Mouse (Mus musculus) ovary, postnatal 10 days (tissue): ENCODE measurements around the gene Kirrel3.

ENCODE experiments used
- DNase-seq: peaks from one replicate; pipeline ENCODE4 v3.0.0; 2022; ENCODE audit warnings: low spot score

Gene Kirrel3

DNA sequence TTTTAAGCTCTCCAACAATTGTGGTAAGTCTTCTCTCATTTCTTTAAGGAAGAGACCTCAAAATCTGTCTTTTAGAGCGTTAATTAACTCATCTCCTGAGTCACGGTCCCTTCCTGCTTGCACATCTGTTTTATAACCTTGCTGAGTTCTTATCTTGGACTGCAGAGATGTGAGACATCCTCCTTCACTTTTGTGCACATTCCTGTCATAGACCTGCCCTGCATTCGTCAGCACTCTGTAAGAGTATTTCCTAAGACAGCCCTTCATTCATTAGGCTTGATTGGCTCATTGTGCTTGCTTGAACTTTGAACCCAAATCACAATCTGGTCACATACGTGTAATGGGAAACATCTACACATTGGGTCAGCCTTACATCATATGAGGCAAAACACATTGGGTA, 114.6 kb downstream of the Kirrel3 start:
- DNase-seq, result no peak

DNA sequence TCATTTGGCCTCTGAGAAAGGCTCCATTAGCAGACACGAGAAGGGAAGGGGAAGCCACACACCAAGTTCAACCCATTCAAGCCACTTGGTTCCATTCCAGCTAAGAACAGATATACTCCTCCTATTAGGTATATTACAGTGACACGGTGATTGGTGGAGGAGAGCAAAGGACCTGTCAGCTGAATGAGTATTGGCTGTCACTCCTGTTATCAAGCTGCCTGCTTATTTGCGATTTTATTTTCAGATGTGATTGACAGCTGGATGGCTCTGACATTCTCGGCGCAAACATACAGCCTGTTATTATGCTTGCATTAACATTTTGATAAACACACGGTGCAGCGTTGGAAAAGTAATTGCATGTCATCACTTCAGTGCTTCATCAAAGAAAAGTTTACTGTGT, 118.1 kb downstream of the Kirrel3 start:
- no peak for DNase-seq

GRCm38 (mm10) chr9:34604931-34605330, 119.2 kb downstream of the Kirrel3 start:
- no peak for DNase-seq

GRCm38 (mm10) chr9:34605486-34605885, 119.8 kb downstream of the Kirrel3 start:
- no peak for DNase-seq

- no peak for DNase-seq
These were observed 122.3 kb downstream of the Kirrel3 start for GRCm38 (mm10) chr9:34607976-34608375.

DNA sequence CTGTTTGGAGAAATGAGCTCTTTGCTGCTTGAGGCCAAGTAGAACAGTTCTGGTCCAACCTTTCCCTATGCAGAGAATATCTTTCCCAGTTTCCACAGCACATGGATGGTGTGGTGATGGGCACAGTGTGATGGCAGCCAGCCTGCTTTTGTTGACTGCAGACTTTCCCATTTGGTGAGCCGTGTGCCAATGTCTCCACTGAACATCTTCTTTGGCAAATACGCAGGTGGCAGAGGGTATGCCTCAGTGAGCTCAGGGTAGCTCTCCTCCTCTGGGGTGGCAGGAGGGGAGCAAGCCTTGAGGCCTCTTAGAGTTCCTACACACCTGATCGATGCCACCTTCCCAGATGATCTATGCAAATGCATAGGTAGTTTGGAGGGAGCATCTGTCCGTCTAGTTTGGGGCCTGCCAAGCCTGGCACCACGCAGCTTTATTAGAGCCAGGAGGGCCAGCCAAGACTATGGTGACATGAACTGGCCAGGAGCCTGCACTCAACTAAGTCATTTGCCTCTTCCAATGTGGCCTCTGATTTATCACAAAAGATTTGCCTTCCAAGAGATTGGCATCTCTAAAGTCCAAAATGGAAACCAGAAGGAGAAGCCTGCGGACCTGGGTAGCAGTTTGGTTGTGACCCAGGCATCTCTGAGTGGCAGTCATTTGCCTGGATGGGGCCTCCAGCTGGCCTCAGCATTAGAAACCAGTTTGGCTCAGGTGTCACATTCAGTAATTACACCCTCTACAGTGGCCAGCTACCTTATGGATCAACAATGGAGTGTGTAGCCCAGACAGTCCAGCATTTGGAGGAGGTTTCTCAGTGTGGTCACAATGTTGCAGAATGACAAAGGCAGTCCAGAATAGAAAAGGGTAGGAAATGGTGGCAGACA, 127.4 kb downstream of the Kirrel3 start:
- DNase-seq, result no peak

- DNase-seq, result no peak
These were observed 132.4 kb downstream of the Kirrel3 start for GRCm38 (mm10) chr9:34618099-34618498.

- no peak for DNase-seq
These were observed 134.2 kb downstream of the Kirrel3 start for GRCm38 (mm10) chr9:34619913-34620312.

- no peak for DNase-seq
These were observed 137.8 kb downstream of the Kirrel3 start for GRCm38 (mm10) chr9:34623526-34623925.

- no peak for DNase-seq
These were observed 138.3 kb downstream of the Kirrel3 start for GRCm38 (mm10) chr9:34624021-34624420.

- no peak for DNase-seq
These were observed 143.1 kb downstream of the Kirrel3 start for GRCm38 (mm10) chr9:34628841-34629240.

DNA sequence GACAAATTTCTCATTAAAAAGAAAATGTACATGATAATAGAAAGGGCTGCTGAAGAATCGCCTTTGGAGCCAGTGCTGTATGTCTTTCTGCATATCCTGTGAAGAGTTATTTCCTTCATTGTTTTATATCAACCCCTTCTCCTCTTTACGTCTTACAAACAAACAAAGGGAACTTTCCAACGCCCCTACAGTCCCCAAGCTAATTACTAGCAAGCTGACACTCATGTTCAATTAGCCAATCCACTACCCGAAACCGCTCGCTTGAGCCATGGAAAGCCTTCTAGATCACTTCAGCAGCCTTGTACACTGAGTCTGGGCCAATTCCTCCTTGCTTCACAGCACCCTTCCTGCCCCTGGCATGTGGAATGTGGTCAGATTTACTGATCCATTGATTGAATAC, 150.0 kb downstream of the Kirrel3 start:
- DNase-seq, result no peak

GRCm38 (mm10) chr9:34643917-34644316, 158.2 kb downstream of the Kirrel3 start:
- DNase-seq, result no peak

- DNase-seq, result no peak
These were observed 158.7 kb downstream of the Kirrel3 start for GRCm38 (mm10) chr9:34644392-34644791.

DNA sequence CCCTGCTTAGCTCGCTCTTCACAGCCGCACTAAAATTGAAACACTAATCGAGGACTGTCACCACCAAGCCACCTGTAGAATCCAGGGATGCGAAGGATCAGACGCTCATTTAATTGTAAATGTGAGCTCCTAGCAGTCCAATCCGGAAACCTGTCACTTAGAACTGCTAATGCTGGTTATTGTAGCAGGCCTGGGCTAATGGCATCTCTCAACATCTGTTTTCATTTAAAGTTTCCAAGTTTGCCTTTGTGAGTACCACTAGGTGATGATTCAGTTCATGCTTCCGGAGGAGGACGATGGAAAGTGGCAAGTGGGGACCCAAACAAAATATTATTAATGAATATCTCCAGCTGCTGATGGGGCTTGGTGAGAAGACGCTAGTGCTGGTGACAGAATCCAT, 161.1 kb downstream of the Kirrel3 start:
- DNase-seq, result no peak

GRCm38 (mm10) chr9:34652278-34652677, 166.6 kb downstream of the Kirrel3 start:
- no peak for DNase-seq

DNA sequence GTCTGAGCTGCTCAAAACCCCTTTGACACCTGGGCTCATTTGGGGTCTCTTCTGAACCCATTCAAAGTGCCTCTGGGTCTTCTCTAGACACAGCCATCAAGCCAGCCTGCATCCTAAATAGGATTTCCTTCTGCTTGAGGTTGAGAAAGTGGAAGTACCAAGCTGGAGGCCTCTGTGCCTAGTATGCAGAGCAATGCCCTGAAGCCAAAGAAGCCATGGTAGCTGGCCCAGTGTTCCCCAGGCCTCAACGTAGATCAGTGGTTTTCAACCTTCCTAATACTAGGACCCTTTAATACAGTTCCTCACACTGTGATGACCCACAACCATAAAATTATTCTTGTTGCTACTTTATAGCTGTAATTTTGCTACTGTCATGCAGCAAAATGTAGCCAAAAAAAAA, 167.4 kb downstream of the Kirrel3 start:
- no peak for DNase-seq

- no peak for DNase-seq
These were observed 174.9 kb downstream of the Kirrel3 start for GRCm38 (mm10) chr9:34660566-34660965.

DNA sequence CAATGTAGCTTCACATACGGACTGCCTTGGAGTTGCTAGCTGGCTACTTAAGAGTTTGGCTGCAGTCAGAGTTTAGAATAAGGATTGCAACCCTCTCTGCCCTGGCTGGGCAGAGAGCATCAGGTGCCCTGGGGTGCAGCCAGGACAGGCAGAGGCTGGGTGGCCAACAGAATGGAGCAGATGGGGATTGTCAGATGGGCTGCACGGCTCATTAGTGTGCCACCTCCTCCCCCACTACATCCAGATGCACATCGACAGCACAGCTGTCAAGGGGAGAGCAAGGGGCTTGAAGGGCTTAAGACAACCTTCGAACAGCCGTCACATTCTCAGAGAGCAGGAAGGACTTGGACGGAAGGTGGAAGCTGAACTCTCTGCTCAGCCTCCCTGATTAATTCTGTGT, 177.7 kb downstream of the Kirrel3 start:
- no peak for DNase-seq

DNA sequence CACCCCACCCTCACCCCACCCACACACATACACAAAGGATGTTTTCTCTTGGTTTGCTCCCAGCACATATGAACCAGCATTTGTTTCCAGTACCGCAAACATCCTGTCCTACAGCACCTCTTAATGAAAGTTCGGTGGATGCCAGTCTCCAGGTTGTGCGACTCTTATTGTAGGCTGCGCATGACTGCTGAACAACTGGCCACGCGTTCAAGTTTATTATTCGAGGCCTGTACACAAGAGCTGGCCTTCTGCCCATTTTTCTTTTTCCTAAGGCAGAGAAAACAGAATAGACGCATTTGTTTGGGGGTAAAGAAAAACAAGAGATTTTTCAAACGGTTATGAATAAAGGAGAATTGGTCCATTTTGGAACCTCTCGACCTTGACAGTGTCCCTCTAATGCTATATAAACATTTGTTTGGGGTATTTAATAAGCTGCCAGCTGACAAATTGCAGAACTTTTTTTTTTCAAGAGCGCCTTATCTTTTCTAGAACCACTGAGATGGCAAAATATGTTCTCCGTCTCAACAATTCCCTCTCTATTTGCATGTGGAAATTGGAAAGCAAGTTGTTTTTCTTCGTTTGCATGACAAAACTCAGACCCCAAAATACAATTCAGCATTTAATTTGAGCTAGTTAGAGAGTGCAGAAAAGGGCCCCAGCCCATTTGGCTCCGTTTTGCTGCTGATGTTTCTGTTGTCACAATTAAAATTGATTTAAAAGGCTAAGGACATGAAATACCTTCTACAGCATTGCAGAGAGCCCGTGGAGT, 179.9 kb downstream of the Kirrel3 start:
- no peak for DNase-seq

DNA sequence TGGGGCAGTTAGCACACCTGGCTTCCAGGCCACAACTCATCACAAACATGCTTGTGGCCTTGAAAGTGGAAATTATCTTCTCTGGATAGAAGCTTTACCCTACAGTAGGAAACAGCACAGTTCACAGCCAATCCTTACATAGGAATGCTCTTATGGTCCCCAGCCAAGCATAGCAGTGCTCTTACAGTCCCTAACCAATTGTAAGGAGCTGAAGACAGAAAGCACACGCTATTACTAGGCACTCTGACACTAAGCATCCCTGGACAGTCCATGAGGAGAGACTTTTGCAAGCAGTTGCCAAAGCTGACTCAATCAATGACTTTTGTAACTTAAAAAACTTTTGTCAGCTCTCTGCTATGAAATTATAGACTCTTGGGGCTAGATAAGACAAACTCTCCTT, 181.5 kb downstream of the Kirrel3 start:
- DNase-seq, result no peak

DNA sequence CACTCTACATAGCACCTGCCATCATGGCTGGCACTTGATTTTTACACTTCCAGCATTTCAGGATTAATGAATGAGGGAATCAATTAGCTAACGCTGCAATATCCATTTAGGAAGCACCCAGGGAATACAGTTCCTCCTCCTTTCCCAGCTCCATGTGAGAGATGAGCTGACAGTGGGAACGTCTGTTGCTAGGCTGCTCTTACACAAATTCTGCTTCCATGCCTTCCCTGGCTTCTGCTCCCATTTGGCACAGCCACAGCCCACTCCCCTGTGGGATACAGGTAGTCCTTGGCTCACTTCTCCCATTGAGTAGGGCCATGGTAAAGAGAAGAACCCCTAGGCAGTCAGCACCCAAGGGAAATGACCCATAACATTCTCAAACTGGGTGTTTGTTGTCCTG, 185.2 kb downstream of the Kirrel3 start:
- DNase-seq, result no peak

- DNase-seq, result no peak
These were observed 201.1 kb downstream of the Kirrel3 start for GRCm38 (mm10) chr9:34686798-34687197.
